Mouse (Mus musculus) left cerebral cortex, adult 9 months (tissue): ENCODE measurements at regions not wholly inside any gene's neighbourhood (a gene's known extent, or its start where the extent isn't known, plus 50 kb on each side); places are given as distances from the start of the nearest gene placed in this dataset.

ENCODE experiments used
- DNase-seq, 2 experiments: peaks; one replicate each; pipeline ENCODE4 v3.0.0; 2022; ENCODE audit warnings: low spot score in 2 of 2

DNA sequence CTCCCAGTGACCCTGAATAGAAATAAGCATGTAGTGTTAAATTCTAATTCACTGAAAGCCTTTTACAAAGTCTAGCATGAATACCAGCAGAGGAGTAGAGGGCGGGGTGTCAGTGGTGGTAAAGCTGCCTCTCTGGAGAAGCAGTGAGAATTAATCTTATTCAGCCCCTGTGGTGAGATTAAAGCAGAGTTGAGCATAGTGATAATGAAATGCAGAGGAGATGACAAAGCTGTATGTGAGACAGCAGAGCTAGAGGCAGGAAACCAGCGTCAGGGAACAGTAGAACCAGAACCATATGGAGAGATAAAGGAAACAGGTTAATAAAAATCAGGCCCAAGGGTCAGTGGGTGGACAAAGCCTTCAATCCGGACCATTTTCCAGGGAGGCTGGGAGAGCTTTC, 1827.2 kb downstream of the Poteg start:
- DNase-seq = no peak

DNA sequence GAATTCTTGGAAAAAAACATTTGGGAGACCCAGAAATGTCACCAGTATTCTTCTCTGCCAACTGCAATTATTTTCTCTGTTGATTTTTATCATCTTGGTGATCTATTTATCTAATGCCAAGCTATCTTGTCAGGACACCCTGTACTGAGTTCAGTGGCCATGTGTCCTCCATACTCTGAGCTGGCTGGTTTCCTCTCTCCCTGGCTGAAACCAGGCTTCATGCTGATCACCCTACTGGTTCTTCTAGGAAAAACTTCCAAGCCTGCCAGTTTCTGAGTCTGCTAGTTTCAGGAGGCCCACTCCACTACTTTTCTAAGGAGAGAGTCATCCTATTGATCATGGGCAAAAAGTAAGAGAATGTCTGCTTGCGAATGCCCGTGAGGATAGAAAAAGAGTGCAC, 1831.2 kb downstream of the Poteg start:
- DNase-seq = no peak

DNA sequence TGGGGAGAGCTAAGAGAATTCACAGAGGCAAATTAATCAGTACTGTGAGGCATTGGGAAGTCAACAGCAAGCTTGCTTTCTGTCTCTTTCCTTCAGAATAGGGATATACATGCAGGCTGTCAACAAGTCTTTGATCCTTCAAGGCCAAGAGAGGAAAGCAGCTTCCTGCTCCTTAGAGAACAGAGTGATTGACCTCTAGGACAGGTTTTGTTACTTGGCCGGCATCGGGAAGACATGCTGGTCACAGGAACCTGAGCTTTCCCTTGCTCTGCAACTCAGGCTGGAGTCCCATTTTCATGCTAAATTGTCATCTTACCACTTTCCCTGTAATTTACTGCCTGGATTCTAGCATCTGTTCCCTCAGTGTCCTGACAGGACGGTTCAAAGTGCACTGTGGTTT, 1831.8 kb downstream of the Poteg start:
- no peak for DNase-seq

DNA sequence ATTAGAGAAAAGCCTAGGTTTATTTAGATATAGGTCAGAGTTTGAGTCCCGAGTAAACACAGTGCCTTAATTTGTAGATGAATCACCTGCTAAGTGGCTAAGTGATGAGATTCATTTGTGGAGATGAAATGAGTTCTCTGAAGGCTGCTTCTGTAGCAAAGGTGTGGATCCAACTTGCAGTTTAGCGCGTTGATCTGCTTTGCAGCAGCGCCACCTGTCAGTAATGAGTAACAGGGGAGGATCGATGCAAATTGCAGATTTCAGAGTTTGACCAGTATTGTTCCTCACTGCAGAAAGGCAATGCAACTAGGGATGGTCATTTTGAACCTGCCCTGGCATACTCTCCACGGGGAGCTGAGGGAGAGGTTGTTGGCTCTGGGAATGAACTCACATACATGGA, 1842.9 kb downstream of the Poteg start:
- peak in 1 of 2 experiments; percentile 53 for DNase-seq
